In genomic region chr8:29992549-29992948, GRCm38 (mm10) we compare ENCODE assay signal across 19 mouse cellular contexts.
"Had no signal": no experiment of that assay in that cellular context is flagged by ENCODE, and none has a peak within 500 bp of the region (broad histone marks: within the 10 kb centered on the region; RNA-seq: fewer than 3 reads in every experiment).

No protein-coding gene starts in this region.

- H3K4me1 ChIP-seq: liver, embryonic 15.5 days; lung, embryonic 15.5 days; megakaryocyte, embryonic 14.5 days; midbrain, embryonic 12.5 days; neural tube, embryonic 12.5 days; stomach, embryonic 15.5 days had no signal

- H3K9ac ChIP-seq: liver, embryonic 15.5 days; liver, postnatal 0 days; lung, embryonic 15.5 days; midbrain, embryonic 12.5 days; neural tube, embryonic 12.5 days; stomach, embryonic 15.5 days had no signal

- ATAC-seq: liver, postnatal 0 days; lung, postnatal 0 days; midbrain, embryonic 16.5 days had no signal

- H3K27me3 ChIP-seq: liver, embryonic 15.5 days; lung, embryonic 15.5 days; megakaryocyte, embryonic 14.5 days; midbrain, embryonic 12.5 days; neural tube, embryonic 12.5 days; stomach, embryonic 15.5 days had no signal

- H3K4me3 ChIP-seq: liver, embryonic 15.5 days; lung, embryonic 15.5 days; megakaryocyte, embryonic 14.5 days; midbrain, embryonic 12.5 days; neural tube, embryonic 12.5 days; stomach, embryonic 15.5 days had no signal

- DNase-seq: liver, postnatal 0 days; lung, adult 2 months; lung, postnatal 14 days; lung, postnatal 36 days; midbrain, embryonic 14.5 days; right cerebral cortex, postnatal 14 days; thymus, adult 2 months; thymus, postnatal 25 days; thymus, postnatal 4 days had no signal

- H3K36me3 ChIP-seq: liver, embryonic 15.5 days; lung, embryonic 15.5 days; midbrain, embryonic 12.5 days; neural tube, embryonic 12.5 days; stomach, embryonic 15.5 days had no signal

- H3K9me3 ChIP-seq: liver, embryonic 15.5 days; lung, embryonic 15.5 days; midbrain, embryonic 12.5 days; neural tube, embryonic 12.5 days; stomach, embryonic 15.5 days had no signal

- H3K27ac ChIP-seq: liver, embryonic 15.5 days; lung, embryonic 15.5 days; macrophage; midbrain, embryonic 12.5 days; neural tube, embryonic 12.5 days; stomach, embryonic 15.5 days; stomach, postnatal 0 days had no signal

- H3K4me2 ChIP-seq: liver, embryonic 15.5 days; lung, embryonic 15.5 days; midbrain, embryonic 12.5 days; neural tube, embryonic 12.5 days; stomach, embryonic 15.5 days had no signal
